29 mouse cellular contexts compared by ENCODE assay signal in the genomic region with DNA sequence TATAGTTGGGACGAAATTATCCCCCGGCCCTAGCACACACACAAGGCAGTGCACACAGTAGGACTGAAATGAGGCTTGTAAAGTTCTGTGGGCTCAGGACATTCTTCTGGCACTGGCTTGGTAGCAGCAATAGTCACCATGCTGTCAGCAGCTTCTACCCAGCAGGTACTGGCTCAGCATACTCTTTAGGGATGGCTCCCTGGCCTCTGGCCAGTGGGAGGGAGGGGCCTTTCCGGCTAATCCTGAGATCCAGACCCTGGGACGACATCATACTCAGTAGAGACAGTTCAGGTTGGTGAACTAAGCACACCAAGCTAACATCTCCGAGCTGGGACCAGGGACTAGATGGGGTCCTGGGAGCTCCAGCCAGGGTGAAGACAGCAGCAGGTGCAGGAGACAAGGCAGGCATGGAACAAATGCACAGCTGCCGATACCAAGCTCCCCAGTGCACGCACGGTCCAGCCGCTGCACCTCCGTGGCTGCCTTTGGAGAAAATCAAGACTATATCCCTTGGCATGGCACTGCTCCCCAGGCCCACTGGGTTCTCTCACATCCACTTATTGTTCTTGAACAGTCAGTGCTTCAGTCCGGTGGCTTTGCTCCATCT. TPM values are rescaled to one million over a fixed set of nuclear protein-coding genes. Genes with fewer than 3 reads are reported as not detected.
DNase-seq lines count a peak whose midpoint lies in the region; ATAC-seq and TF ChIP-seq lines count a peak whose summit lies in the region.
"Had no signal": no experiment of that assay in that cellular context is flagged by ENCODE, and none has a peak within 500 bp of the region (broad histone marks: within the 10 kb centered on the region; RNA-seq: fewer than 3 reads in every experiment).

No protein-coding gene starts in this region.

- no peaks in the 10 kb centered on the region for H3K27me3 ChIP-seq in forebrain, embryonic 15.5 days
- no peaks in the 10 kb centered on the region for H3K27me3 ChIP-seq in forebrain, embryonic 14.5 days (replicated peaks; ENCODE audit: control insufficient read depth, insufficient read depth, low read length)
- no peaks in the 10 kb centered on the region for H3K27me3 ChIP-seq in midbrain, postnatal 0 days (ENCODE audit: insufficient read depth, low read length)
- H3K27me3 ChIP-seq in midbrain, embryonic 10.5 days (ENCODE audit: low read depth, poor library complexity, severe bottlenecking) = no peaks in the 10 kb centered on the region
- H3K27me3 ChIP-seq in embryonic facial prominence, embryonic 10.5 days (replicated peaks; ENCODE audit: low read depth, poor library complexity, severe bottlenecking) = no peaks in the 10 kb centered on the region; the same call in 1 of the 2 replicates
- H3K27me3 ChIP-seq: stomach, embryonic 15.5 days had no signal

- no peak for TF ChIP-seq CTCF in layer of hippocampus, adult 2 months (conservative IDR thresholded peaks at IDR 0.05)
- no peak for TF ChIP-seq CTCF in midbrain, postnatal 0 days (IDR thresholded peaks at IDR 0.05)

- WGBS in forebrain, embryonic 15.5 days = 66% methylated on average over 11 of the region's 11 CpGs
- WGBS in forebrain, embryonic 14.5 days = 66% methylated on average over 11 of the region's 11 CpGs
- WGBS in midbrain, postnatal 0 days = 67% methylated on average over 11 of the region's 11 CpGs
- 83% methylated on average over 11 of the region's 11 CpGs for WGBS in midbrain, embryonic 10.5 days
- 85% methylated on average over 11 of the region's 11 CpGs for WGBS in embryonic facial prominence, embryonic 10.5 days

- no peaks in the 10 kb centered on the region for H3K36me3 ChIP-seq in forebrain, embryonic 15.5 days
- no peaks in the 10 kb centered on the region for H3K36me3 ChIP-seq in forebrain, embryonic 14.5 days (ENCODE audit: control insufficient read depth, insufficient read depth, low read length)
- H3K36me3 ChIP-seq in midbrain, postnatal 0 days (ENCODE audit: insufficient read depth, low read length) = no peaks in the 10 kb centered on the region
- H3K36me3 ChIP-seq in midbrain, embryonic 10.5 days = no peaks in the 10 kb centered on the region
- no peaks in the 10 kb centered on the region for H3K36me3 ChIP-seq in embryonic facial prominence, embryonic 10.5 days (replicated peaks)
- H3K36me3 ChIP-seq: forebrain, embryonic 10.5 days; heart, embryonic 12.5 days; midbrain, embryonic 12.5 days; stomach, embryonic 15.5 days had no signal

- H3K9ac ChIP-seq in forebrain, embryonic 15.5 days (replicated peaks) = no peak overlapping the region
- H3K9ac ChIP-seq in forebrain, embryonic 14.5 days (ENCODE audit: low read length) = no peak overlapping the region
- no peak overlapping the region for H3K9ac ChIP-seq in midbrain, postnatal 0 days (replicated peaks; ENCODE audit: low read length, poor library complexity, severe bottlenecking)
- H3K9ac ChIP-seq: heart, embryonic 12.5 days; liver, postnatal 0 days; midbrain, embryonic 12.5 days; stomach, embryonic 15.5 days had no signal

- DNase-seq in forebrain, embryonic 14.5 days (ENCODE audit: low spot score) = no peak
- DNase-seq in layer of hippocampus, adult 2 months (ENCODE audit: low spot score in 2 of 2) = no peak
- DNase-seq in layer of hippocampus, postnatal 14 days (ENCODE audit: low spot score in 2 of 2) = no peak
- DNase-seq in midbrain, postnatal 0 days (ENCODE audit: low spot score) = peak; percentile 61
- DNase-seq in midbrain, embryonic 10.5 days (ENCODE audit: low spot score) = no peak
- DNase-seq in embryonic facial prominence, embryonic 10.5 days (ENCODE audit: low spot score) = no peak
- DNase-seq in thymus, adult 18-20 months = no peak
- DNase-seq: cerebellum, adult 2 months; gastrocnemius, postnatal 10 days; heart, postnatal 10 days; kidney, adult 18-20 months; kidney, postnatal 10 days; liver; liver, postnatal 0 days; lung, postnatal 14 days; right cerebral cortex, adult 18-20 months; thymus, postnatal 36 days had no signal

- peak overlapping the region; percentile 80; the same call in 1 of the 2 replicates for H3K27ac ChIP-seq in forebrain, embryonic 15.5 days (replicated peaks)
- H3K27ac ChIP-seq in forebrain, embryonic 14.5 days (ENCODE audit: low read depth, low read length) = no peak overlapping the region; the same call in 1 of the 2 replicates
- peak overlapping the region; percentile 82; the same call in 1 of the 2 replicates for H3K27ac ChIP-seq in layer of hippocampus, adult 2 months
- no peak overlapping the region for H3K27ac ChIP-seq in midbrain, postnatal 0 days (ENCODE audit: low read depth, low read length)
- no peak overlapping the region; the same call in 1 of the 2 replicates for H3K27ac ChIP-seq in midbrain, embryonic 10.5 days (replicated peaks)
- H3K27ac ChIP-seq in embryonic facial prominence, embryonic 10.5 days (replicated peaks) = 0 out of 2 replicates have a peak overlapping the region, but pooled peaks have one; percentile 40
- H3K27ac ChIP-seq: midbrain, embryonic 12.5 days; stomach, embryonic 15.5 days had no signal

- H3K4me2 ChIP-seq in forebrain, embryonic 15.5 days (replicated peaks) = no peak overlapping the region
- no peak overlapping the region for H3K4me2 ChIP-seq in forebrain, embryonic 14.5 days (ENCODE audit: low read length)
- H3K4me2 ChIP-seq in midbrain, postnatal 0 days (ENCODE audit: low read depth, low read length, poor library complexity, severe bottlenecking) = no peak overlapping the region
- H3K4me2 ChIP-seq: heart, embryonic 12.5 days; midbrain, embryonic 12.5 days; stomach, embryonic 15.5 days had no signal

- no peaks in the 10 kb centered on the region for H3K9me3 ChIP-seq in forebrain, embryonic 15.5 days
- no peaks in the 10 kb centered on the region for H3K9me3 ChIP-seq in forebrain, embryonic 14.5 days (replicated peaks; ENCODE audit: control insufficient read depth, low read length)
- H3K9me3 ChIP-seq in midbrain, postnatal 0 days (ENCODE audit: low read length) = no peaks in the 10 kb centered on the region
- H3K9me3 ChIP-seq in midbrain, embryonic 10.5 days (replicated peaks) = no peaks in the 10 kb centered on the region
- H3K9me3 ChIP-seq in embryonic facial prominence, embryonic 10.5 days = no peaks in the 10 kb centered on the region
- H3K9me3 ChIP-seq: forebrain, embryonic 10.5 days; heart, embryonic 12.5 days; midbrain, embryonic 12.5 days; stomach, embryonic 15.5 days had no signal

- no peak overlapping the region for H3K4me3 ChIP-seq in forebrain, embryonic 15.5 days
- H3K4me3 ChIP-seq in forebrain, embryonic 14.5 days (ENCODE audit: low read depth, low read length) = no peak overlapping the region
- H3K4me3 ChIP-seq in layer of hippocampus, adult 2 months = no peak overlapping the region
- no peak overlapping the region for H3K4me3 ChIP-seq in midbrain, postnatal 0 days (ENCODE audit: low read depth, low read length)
- H3K4me3 ChIP-seq in midbrain, embryonic 10.5 days = no peak overlapping the region
- H3K4me3 ChIP-seq in embryonic facial prominence, embryonic 10.5 days = no peak overlapping the region
- H3K4me3 ChIP-seq: forebrain, embryonic 10.5 days; heart, embryonic 12.5 days; midbrain, embryonic 12.5 days; stomach, embryonic 15.5 days had no signal

- ATAC-seq in forebrain, embryonic 15.5 days (replicated peaks) = no peak
- ATAC-seq in forebrain, embryonic 14.5 days = no peak
- no peak for ATAC-seq in midbrain, postnatal 0 days (ENCODE audit: low FRiP score)
- ATAC-seq: CD4-positive, CD25-positive, alpha-beta regulatory T cell, adult 4 months; inflammation-experienced regulatory T-cells, adult 6 months had no signal

- H3K4me1 ChIP-seq in forebrain, embryonic 15.5 days = peaks cover 59% of the 10 kb centered on the region
- peaks cover 14% of the 10 kb centered on the region for H3K4me1 ChIP-seq in forebrain, embryonic 14.5 days (ENCODE audit: control insufficient read depth, insufficient read depth, low read length)
- H3K4me1 ChIP-seq in midbrain, postnatal 0 days (ENCODE audit: insufficient read depth, low read length) = no peaks in the 10 kb centered on the region
- H3K4me1 ChIP-seq in midbrain, embryonic 10.5 days = peaks cover 38% of the 10 kb centered on the region
- peaks cover 43% of the 10 kb centered on the region for H3K4me1 ChIP-seq in embryonic facial prominence, embryonic 10.5 days

RNA-seq across cellular contexts. Expression of a gene that starts 42.3 kb away (rescaled TPM):
- polyA plus RNA-seq in forebrain, embryonic 15.5 days (2015; fragmentation: Nextera tagmentation; extraction: Ambion mirVana) = 42.5 and 46.4 TPM in 2 replicates
- polyA plus RNA-seq in forebrain, embryonic 14.5 days (2014; fragmentation: Nextera tagmentation; extraction: Ambion mirVana) = 27.0 and 34.7 TPM in 2 replicates
- 100 to 1,000 TPM; 300 to 318 TPM for total RNA-seq in layer of hippocampus, adult 2 months (2021)
- total RNA-seq in layer of hippocampus, postnatal 14 days (2021) = 100 to 1,000 TPM; 239 to 248 TPM
- total RNA-seq in midbrain, postnatal 0 days (2014; rRNA removed) = 49.6 and 53.9 TPM in 2 replicates
- 31.4 and 33.8 TPM in 2 replicates for polyA plus RNA-seq in midbrain, postnatal 0 days (2015; fragmentation: Nextera tagmentation; extraction: Ambion mirVana)
- polyA plus RNA-seq in midbrain, embryonic 10.5 days (2016; fragmentation: Nextera tagmentation; extraction: Ambion mirVana) = 11.9 and 13.4 TPM in 2 replicates
- 21.7 and 22.5 TPM in 2 replicates for polyA plus RNA-seq in embryonic facial prominence, embryonic 10.5 days (2016; fragmentation: Nextera tagmentation; extraction: Ambion mirVana)

RNA-seq across cellular contexts. Expression of a gene that starts 53.1 kb away (rescaled TPM):
- 0.87 TPM in 1 of 2 replicates, not detected in the other for polyA plus RNA-seq in forebrain, embryonic 15.5 days (2015; fragmentation: Nextera tagmentation; extraction: Ambion mirVana)
- polyA plus RNA-seq in forebrain, embryonic 14.5 days (2014; fragmentation: Nextera tagmentation; extraction: Ambion mirVana) = not detected in 2 replicates
- 1 to 10 TPM in 1 of 2 experiments, not detected in 1; 2.4 TPM for total RNA-seq in layer of hippocampus, adult 2 months (2021)
- not detected for total RNA-seq in layer of hippocampus, postnatal 14 days (2021)
- not detected in 2 replicates for total RNA-seq in midbrain, postnatal 0 days (2014; rRNA removed)
- polyA plus RNA-seq in midbrain, postnatal 0 days (2015; fragmentation: Nextera tagmentation; extraction: Ambion mirVana) = 0.71 TPM in 1 of 2 replicates, not detected in the other
- polyA plus RNA-seq in midbrain, embryonic 10.5 days (2016; fragmentation: Nextera tagmentation; extraction: Ambion mirVana) = 3.0 TPM in 1 of 2 replicates, not detected in the other
- polyA plus RNA-seq in embryonic facial prominence, embryonic 10.5 days (2016; fragmentation: Nextera tagmentation; extraction: Ambion mirVana) = not detected in 2 replicates
- total RNA-seq: heart, postnatal 10 days; layer of hippocampus, postnatal 25 days; left cerebral cortex, postnatal 25 days; megakaryocyte progenitor cell, adult 5-6 weeks had no signal
- polyA plus RNA-seq: forebrain, embryonic 10.5 days; hindbrain, embryonic 11.5 days; liver, postnatal 0 days; midbrain, embryonic 12.5 days; neural tube, embryonic 11.5 days had no signal

Comparison
In these comparisons a context has a peak if more than half of its experiments do, and no peak if none do; other contexts are left out.
1. H3K27ac ChIP-seq: peak in forebrain, embryonic 15.5 days (single experiment), layer of hippocampus, adult 2 months (single experiment) and embryonic facial prominence, embryonic 10.5 days (single experiment); none in forebrain, embryonic 14.5 days (single experiment), midbrain, postnatal 0 days (single experiment) and midbrain, embryonic 10.5 days (single experiment).